ENCODE assay signal across 23 mouse cellular contexts in the genomic region with DNA sequence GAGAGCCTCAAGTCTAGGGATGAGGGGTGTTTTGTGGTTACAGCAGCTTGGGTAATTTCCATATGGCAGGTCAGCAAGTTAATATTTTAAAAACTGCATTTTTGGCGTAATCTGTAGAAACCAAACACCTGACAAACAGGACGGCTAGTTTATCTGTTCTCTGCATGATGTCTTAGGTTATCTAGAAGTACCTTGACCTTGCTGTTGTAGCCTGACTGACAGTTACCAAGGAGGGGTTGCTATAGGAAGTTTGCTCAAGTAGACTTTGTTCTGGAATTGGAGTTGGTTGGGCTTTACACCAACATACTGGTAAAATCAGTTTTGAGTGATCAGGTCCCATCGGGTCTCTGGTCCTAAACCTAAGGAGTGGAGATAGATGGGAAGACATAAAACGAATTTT. TPM values are rescaled to one million over a fixed set of nuclear protein-coding genes. Genes with fewer than 3 reads are reported as not detected.
DNase-seq lines count a peak whose midpoint lies in the region; ATAC-seq and TF ChIP-seq lines count a peak whose summit lies in the region.
"Had no signal": no experiment of that assay in that cellular context is flagged by ENCODE, and none has a peak within 500 bp of the region (broad histone marks: within the 10 kb centered on the region; RNA-seq: fewer than 3 reads in every experiment).

No protein-coding gene starts in this region.

- no peak overlapping the region for H3K4me2 ChIP-seq in liver, embryonic 14.5 days (ENCODE audit: low read depth)
- no peak overlapping the region for H3K4me2 ChIP-seq in liver, embryonic 11.5 days
- H3K4me2 ChIP-seq in intestine, embryonic 15.5 days (replicated peaks): no peak overlapping the region
- no peak overlapping the region for H3K4me2 ChIP-seq in liver, postnatal 0 days (ENCODE audit: low read depth, low read length)
- no peak overlapping the region for H3K4me2 ChIP-seq in hindbrain, embryonic 16.5 days (ENCODE audit: low read length)
- H3K4me2 ChIP-seq: forebrain, embryonic 15.5 days; hindbrain, embryonic 13.5 days had no signal

- peaks cover 4 to 14% of the 10 kb centered on the region in 2 experiments for H3K4me1 ChIP-seq in liver, embryonic 14.5 days (replicated peaks; ENCODE audit: control insufficient read depth in 2 of 2, insufficient read depth in 2 of 2, low read length in 1 of 2)
- H3K4me1 ChIP-seq in liver, embryonic 11.5 days (replicated peaks; ENCODE audit: control insufficient read depth, insufficient read depth, low read length): 0 out of 2 replicates have a peak, but pooled peaks cover 2% of the 10 kb centered on the region
- H3K4me1 ChIP-seq in intestine, embryonic 15.5 days (replicated peaks): peaks cover 4% of the 10 kb centered on the region
- H3K4me1 ChIP-seq in liver, postnatal 0 days (ENCODE audit: insufficient read depth): no peaks in the 10 kb centered on the region
- peaks cover 2% of the 10 kb centered on the region; the same call in 1 of the 2 replicates for H3K4me1 ChIP-seq in hindbrain, embryonic 16.5 days (ENCODE audit: control insufficient read depth, insufficient read depth, low read depth, low read length)

- H3K9me3 ChIP-seq in liver, embryonic 14.5 days (ENCODE audit: control insufficient read depth, low read length): no peaks in the 10 kb centered on the region
- H3K9me3 ChIP-seq in liver, embryonic 11.5 days (ENCODE audit: control insufficient read depth, low read length): no peaks in the 10 kb centered on the region
- H3K9me3 ChIP-seq in intestine, embryonic 15.5 days: no peaks in the 10 kb centered on the region
- H3K9me3 ChIP-seq in liver, postnatal 0 days (ENCODE audit: low read length): no peaks in the 10 kb centered on the region
- H3K9me3 ChIP-seq in hindbrain, embryonic 16.5 days (ENCODE audit: control insufficient read depth, low read length): no peaks in the 10 kb centered on the region
- H3K9me3 ChIP-seq: embryonic facial prominence, embryonic 10.5 days; forebrain, embryonic 15.5 days; heart, embryonic 10.5 days; hindbrain, embryonic 13.5 days had no signal

- no peak overlapping the region for H3K4me3 ChIP-seq in liver, embryonic 14.5 days (ENCODE audit: insufficient read depth in 1 of 2, low read depth in 2 of 2, low read length in 2 of 2)
- H3K4me3 ChIP-seq in liver, embryonic 11.5 days (ENCODE audit: low read depth, low read length): no peak overlapping the region
- no peak overlapping the region for H3K4me3 ChIP-seq in intestine, embryonic 15.5 days (replicated peaks)
- no peak overlapping the region for H3K4me3 ChIP-seq in liver, postnatal 0 days (ENCODE audit: low read depth, low read length)
- H3K4me3 ChIP-seq in hindbrain, embryonic 16.5 days (ENCODE audit: low read length): no peak overlapping the region
- H3K4me3 ChIP-seq: embryonic facial prominence, embryonic 10.5 days; erythroblast, embryonic 14.5 days; forebrain, embryonic 15.5 days; heart, embryonic 10.5 days; hindbrain, embryonic 13.5 days had no signal

- no peaks in the 10 kb centered on the region for H3K27me3 ChIP-seq in liver, embryonic 14.5 days (ENCODE audit: control insufficient read depth, insufficient read depth, low read length)
- H3K27me3 ChIP-seq in liver, embryonic 11.5 days (replicated peaks; ENCODE audit: control insufficient read depth, insufficient read depth, low read length): no peaks in the 10 kb centered on the region
- H3K27me3 ChIP-seq in intestine, embryonic 15.5 days (replicated peaks): no peaks in the 10 kb centered on the region
- no peaks in the 10 kb centered on the region for H3K27me3 ChIP-seq in liver, postnatal 0 days (ENCODE audit: insufficient read depth, low read length)
- no peaks in the 10 kb centered on the region for H3K27me3 ChIP-seq in hindbrain, embryonic 16.5 days (replicated peaks; ENCODE audit: control insufficient read depth, insufficient read depth, low read length)
- H3K27me3 ChIP-seq: forebrain, embryonic 15.5 days; hindbrain, embryonic 13.5 days; Patski had no signal

- TF ChIP-seq CTCF in liver, embryonic 14.5 days (IDR thresholded peaks at IDR 0.05; ENCODE audit: low read depth): no peak
- TF ChIP-seq CTCF in liver, postnatal 0 days (IDR thresholded peaks at IDR 0.05; ENCODE audit: low read depth): no peak

- H3K27ac ChIP-seq in liver, embryonic 14.5 days: no peak overlapping the region
- H3K27ac ChIP-seq in liver, embryonic 11.5 days (ENCODE audit: low read depth, low read length): no peak overlapping the region
- H3K27ac ChIP-seq in intestine, embryonic 15.5 days: no peak overlapping the region
- H3K27ac ChIP-seq in liver, postnatal 0 days (ENCODE audit: low read depth): no peak overlapping the region
- no peak overlapping the region for H3K27ac ChIP-seq in hindbrain, embryonic 16.5 days (ENCODE audit: low read depth, low read length)
- H3K27ac ChIP-seq: embryonic facial prominence, embryonic 10.5 days; forebrain, embryonic 15.5 days; heart, embryonic 10.5 days; hindbrain, embryonic 13.5 days had no signal

- no peaks in the 10 kb centered on the region for H3K36me3 ChIP-seq in liver, embryonic 14.5 days (replicated peaks; ENCODE audit: control insufficient read depth, insufficient read depth, low read depth)
- H3K36me3 ChIP-seq in liver, embryonic 11.5 days (ENCODE audit: control insufficient read depth, insufficient read depth, low read length): no peaks in the 10 kb centered on the region
- H3K36me3 ChIP-seq in intestine, embryonic 15.5 days: no peaks in the 10 kb centered on the region
- no peaks in the 10 kb centered on the region for H3K36me3 ChIP-seq in liver, postnatal 0 days (replicated peaks; ENCODE audit: insufficient read depth, low read length)
- no peaks in the 10 kb centered on the region for H3K36me3 ChIP-seq in hindbrain, embryonic 16.5 days (ENCODE audit: control insufficient read depth, insufficient read depth, low read length)
- H3K36me3 ChIP-seq: embryonic facial prominence, embryonic 10.5 days; forebrain, embryonic 15.5 days; heart, embryonic 10.5 days; hindbrain, embryonic 13.5 days had no signal

- peak; percentile 9 to 12 (median 9) for DNase-seq in liver, embryonic 14.5 days (ENCODE audit: low read depth in 3 of 3, low spot score in 3 of 3)
- no peak for DNase-seq in liver, embryonic 11.5 days (ENCODE audit: low spot score)
- no peak for DNase-seq in liver, postnatal 0 days
- peak; percentile 19 for DNase-seq in yolk sac, embryonic 10.5 days (ENCODE audit: low spot score)
- DNase-seq in adrenal gland, adult (ENCODE audit: inconsistent age in 2 of 2, low spot score in 1 of 2): no peak
- DNase-seq in adrenal gland, postnatal 10 days: no peak
- DNase-seq: adrenal gland, adult 2 months; cerebellum, adult 18-20 months; cerebellum, adult 9-11 months; cerebellum, postnatal 36 days; gastrocnemius, postnatal 10 days; heart, adult 18-20 months; heart, postnatal 10 days; heart, postnatal 4 days had no signal

- WGBS in liver, embryonic 14.5 days (ENCODE audit: insufficient replicate concordance): 29% methylated on average over 4 of the region's 4 CpGs
- 51% methylated on average over 4 of the region's 4 CpGs for WGBS in liver, embryonic 11.5 days
- 59% methylated on average over 4 of the region's 4 CpGs for WGBS in intestine, embryonic 15.5 days
- 47% methylated on average over 4 of the region's 4 CpGs for WGBS in liver, postnatal 0 days (ENCODE audit: insufficient replicate concordance)
- WGBS in hindbrain, embryonic 16.5 days: 81% methylated on average over 4 of the region's 4 CpGs

- peak; percentile 68 for TF ChIP-seq EP300 in liver, embryonic 14.5 days (IDR thresholded peaks at IDR 0.05; ENCODE audit: low read depth)
- TF ChIP-seq EP300 in liver, postnatal 0 days (IDR thresholded peaks at IDR 0.05; ENCODE audit: low read depth): peak; percentile 66

- ATAC-seq in liver, embryonic 14.5 days (ENCODE audit: insufficient read depth): no peak
- no peak; the same call in 1 of the 2 replicates for ATAC-seq in liver, embryonic 11.5 days (replicated peaks; ENCODE audit: low FRiP score)
- peak; percentile 76; the same call in 1 of the 2 replicates for ATAC-seq in intestine, embryonic 15.5 days
- no peak for ATAC-seq in liver, postnatal 0 days
- no peak for ATAC-seq in hindbrain, embryonic 16.5 days
- ATAC-seq: activated CD4-positive, CD25-positive, alpha-beta regulatory T cell, adult 4 months; forebrain, embryonic 15.5 days; Patski had no signal

- H3K9ac ChIP-seq in liver, embryonic 14.5 days (replicated peaks): no peak overlapping the region
- no peak overlapping the region for H3K9ac ChIP-seq in liver, embryonic 11.5 days (ENCODE audit: low read depth, low read length)
- H3K9ac ChIP-seq in intestine, embryonic 15.5 days: no peak overlapping the region
- H3K9ac ChIP-seq in liver, postnatal 0 days (replicated peaks): no peak overlapping the region
- no peak overlapping the region for H3K9ac ChIP-seq in hindbrain, embryonic 16.5 days (ENCODE audit: low read depth, low read length)
- H3K9ac ChIP-seq: forebrain, embryonic 15.5 days; hindbrain, embryonic 13.5 days had no signal

RNA-seq across cellular contexts. Expression of gene Anapc16, which starts 32.8 kb away (rescaled TPM):
- 26.6 and 29.9 TPM in 2 replicates for polyA plus RNA-seq in liver, embryonic 14.5 days (2012; rRNA removed)
- polyA plus RNA-seq in liver, embryonic 14.5 days (2014; fragmentation: Nextera tagmentation; extraction: Ambion mirVana): 38.9 and 39.7 TPM in 2 replicates
- polyA plus RNA-seq in liver, embryonic 11.5 days (2014; fragmentation: Nextera tagmentation; extraction: Ambion mirVana): 77.4 and 80.0 TPM in 2 replicates
- 99.9 and 101 TPM in 2 replicates for polyA plus RNA-seq in intestine, embryonic 15.5 days (2015; fragmentation: Nextera tagmentation; extraction: Ambion mirVana)
- polyA plus RNA-seq in liver, postnatal 0 days (2015; fragmentation: Nextera tagmentation; extraction: Ambion mirVana): 37.3 and 37.7 TPM in 2 replicates
- 10 to 100 TPM; 60.3 to 68.4 TPM for total RNA-seq in adrenal gland, postnatal 10 days (2021)
- 101 and 116 TPM in 2 replicates for polyA plus RNA-seq in hindbrain, embryonic 16.5 days (2015; fragmentation: Nextera tagmentation; extraction: Ambion mirVana)

RNA-seq across cellular contexts. Expression of gene Ascc1, which starts 33.1 kb away (rescaled TPM):
- 6.7 and 10.7 TPM in 2 replicates for polyA plus RNA-seq in liver, embryonic 14.5 days (2012; rRNA removed)
- polyA plus RNA-seq in liver, embryonic 14.5 days (2014; fragmentation: Nextera tagmentation; extraction: Ambion mirVana): 15.7 and 16.8 TPM in 2 replicates
- 37.2 and 37.4 TPM in 2 replicates for polyA plus RNA-seq in liver, embryonic 11.5 days (2014; fragmentation: Nextera tagmentation; extraction: Ambion mirVana)
- polyA plus RNA-seq in intestine, embryonic 15.5 days (2015; fragmentation: Nextera tagmentation; extraction: Ambion mirVana): 45.2 and 45.3 TPM in 2 replicates
- 14.1 and 14.7 TPM in 2 replicates for polyA plus RNA-seq in liver, postnatal 0 days (2015; fragmentation: Nextera tagmentation; extraction: Ambion mirVana)
- 10 to 100 TPM; 26.6 to 30.7 TPM for total RNA-seq in adrenal gland, postnatal 10 days (2021)
- 47.7 and 48.3 TPM in 2 replicates for polyA plus RNA-seq in hindbrain, embryonic 16.5 days (2015; fragmentation: Nextera tagmentation; extraction: Ambion mirVana)

Comparison
In these comparisons a context has a peak if more than half of its experiments do, and no peak if none do; other contexts are left out.
1. DNase-seq: peak in liver, embryonic 14.5 days (3 of 3) and yolk sac, embryonic 10.5 days (single experiment); none in liver, embryonic 11.5 days (single experiment), liver, postnatal 0 days (single experiment), adrenal gland, adult (0 of 2) and adrenal gland, postnatal 10 days (single experiment).